Mouse (Mus musculus) thymus, postnatal 14 days (tissue): ENCODE results near the gene Zfp944.
"Not testable (repeated sequence)": the region's sequence is repeated elsewhere in the genome, so short reads cannot be mapped to it uniquely, and the experiment has no call there.

Source experiments
- DNase-seq: peaks from one replicate; pipeline ENCODE4 v3.0.0; 2021

Gene Zfp944

GRCm38 (mm10) chr17:22361101-22361781 lies at the start of gene Zfp944, which contains the start of gene Zfp758:
TSS of gene Zfp944 (minus strand) at chr17:22361400.
TSS of gene Zfp758 (plus strand) at chr17:22361453.
- DNase-seq: peak; percentile 44

- peak; percentile 41 for DNase-seq
Measured at GRCm38 (mm10) chr17:22410756-22411155, 49.6 kb upstream of the Zfp944 start.

- DNase-seq: no peak
Measured at GRCm38 (mm10) chr17:22363895-22364294, 2.7 kb upstream of the Zfp944 start.

- DNase-seq: no peak
Measured at GRCm38 (mm10) chr17:22360572-22360971, 628 bp downstream of the Zfp944 start.

GRCm38 (mm10) chr17:22352794-22353193 lies 8.4 kb downstream of the Zfp944 start:
- DNase-seq: peak; percentile 48

- not testable (repeated sequence) for DNase-seq
Measured at GRCm38 (mm10) chr17:22315247-22315646, 46.0 kb downstream of the Zfp944 start.

- peak; percentile 87 for DNase-seq
Measured at GRCm38 (mm10) chr17:22314730-22315226, 46.4 kb downstream of the Zfp944 start, which contains the start of gene CT030661.1. TSS of gene CT030661.1 (minus strand) at chr17:22314837.

- peak; percentile 15 for DNase-seq
Measured at GRCm38 (mm10) chr17:22314219-22314618, 47.0 kb downstream of the Zfp944 start.
